Mouse (Mus musculus) lung, adult 2 months (tissue): ENCODE measurements around the gene Gm340.

Experiments used
- CTCF ChIP-seq: fragments of 200-500 bp; IDR thresholded peaks from 2 replicates; pipeline ENCODE4 v1.5.1; 2011; ENCODE audit warnings: mild to moderate bottlenecking, low read length, control low read depth; ENCODE audit not compliant: insufficient read depth
- POLR2A ChIP-seq: fragments of 200-500 bp; IDR thresholded peaks from 2 replicates; pipeline ENCODE4 v1.6.1; 2011; ENCODE audit warnings: low read depth, mild to moderate bottlenecking, control low read depth, low read length, borderline replicate concordance; ENCODE audit errors: extremely low read depth

DNA sequence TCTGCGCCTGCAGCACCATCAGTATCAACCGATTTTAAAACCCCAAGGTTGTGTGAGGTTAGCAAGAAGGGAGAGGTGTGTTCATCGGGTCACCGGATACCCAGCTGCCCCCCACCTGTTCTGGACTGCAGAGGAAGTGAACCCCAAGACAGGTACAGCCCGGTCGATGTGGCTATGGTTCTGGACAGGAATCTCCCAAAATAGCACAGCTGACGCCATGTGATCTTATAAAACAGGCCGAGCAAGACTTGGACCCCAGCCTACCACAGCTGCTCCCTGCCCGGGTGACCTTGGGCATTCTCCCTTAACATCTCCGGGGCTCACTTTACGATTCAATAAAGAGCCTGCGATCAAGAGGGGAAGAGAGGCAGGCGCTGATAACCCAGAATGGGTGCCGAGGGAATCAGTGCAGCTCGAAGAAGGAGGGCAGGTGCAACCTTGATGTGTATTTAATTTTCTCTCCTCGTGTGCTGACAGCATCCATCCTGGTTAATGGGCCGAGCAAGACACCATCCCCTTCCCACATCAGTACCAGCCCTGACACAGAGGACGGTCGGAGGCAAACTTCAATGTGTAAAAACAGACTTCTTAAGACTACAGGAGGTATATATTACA lies 36.7 kb downstream of the Gm340 start:
- TF ChIP-seq CTCF, result no peak
- TF ChIP-seq POLR2A, result no peak
